In genomic region chr5:39417121-39417844, GRCm38 (mm10) we compare ENCODE assay signal across 9 mouse cellular contexts.
DNase-seq lines count a peak whose midpoint lies in the region; ATAC-seq lines count a peak whose summit lies in the region.
"Had no signal": no experiment of that assay in that cellular context is flagged by ENCODE, and none has a peak within 500 bp of the region (broad histone marks: within the 10 kb centered on the region; RNA-seq: fewer than 3 reads in every experiment).

No protein-coding gene starts in this region.

- no peaks in the 10 kb centered on the region for H3K9me3 ChIP-seq in heart, embryonic 12.5 days (replicated peaks)
- H3K9me3 ChIP-seq in neural tube, embryonic 13.5 days = no peaks in the 10 kb centered on the region
- H3K9me3 ChIP-seq: lung, embryonic 15.5 days had no signal

- no peak overlapping the region for H3K4me3 ChIP-seq in heart, embryonic 12.5 days
- no peak overlapping the region for H3K4me3 ChIP-seq in neural tube, embryonic 13.5 days
- H3K4me3 ChIP-seq: lung, embryonic 15.5 days had no signal

- no peak for ATAC-seq in heart, embryonic 12.5 days (ENCODE audit: insufficient number of reproducible peaks, low FRiP score)
- ATAC-seq in neural tube, embryonic 13.5 days (ENCODE audit: low read depth) = peak; percentile 83
- no peak for ATAC-seq in granulocyte monocyte progenitor cell, adult 5-6 weeks (replicated peaks; ENCODE audit: poor library complexity, severe bottlenecking)

- no peaks in the 10 kb centered on the region for H3K36me3 ChIP-seq in heart, embryonic 12.5 days
- H3K36me3 ChIP-seq in neural tube, embryonic 13.5 days = no peaks in the 10 kb centered on the region
- H3K36me3 ChIP-seq: lung, embryonic 15.5 days had no signal

- peak; percentile 85 for DNase-seq in heart, adult 11 months
- peak; percentile 6 to 25 for DNase-seq in cerebellum, postnatal 36 days
- DNase-seq in layer of hippocampus, postnatal 36 days = peak; percentile 63 to 66
- DNase-seq in urinary bladder, postnatal 10 days (ENCODE audit: low spot score) = no peak
- no peak for DNase-seq in spleen, postnatal 14 days (ENCODE audit: low spot score in 2 of 2)

- no peak overlapping the region for H3K27ac ChIP-seq in heart, embryonic 12.5 days (ENCODE audit: poor library complexity, severe bottlenecking)
- peak overlapping the region; percentile 72 for H3K27ac ChIP-seq in neural tube, embryonic 13.5 days (replicated peaks)
- H3K27ac ChIP-seq: lung, embryonic 15.5 days had no signal

- H3K27me3 ChIP-seq in heart, embryonic 12.5 days (replicated peaks) = no peaks in the 10 kb centered on the region
- H3K27me3 ChIP-seq in neural tube, embryonic 13.5 days = no peaks in the 10 kb centered on the region
- H3K27me3 ChIP-seq: lung, embryonic 15.5 days had no signal

- WGBS in heart, embryonic 12.5 days = 71% methylated on average over 11 of the region's 11 CpGs
- 35% methylated on average over 11 of the region's 11 CpGs for WGBS in neural tube, embryonic 13.5 days

- H3K9ac ChIP-seq in heart, embryonic 12.5 days = no peak overlapping the region
- H3K9ac ChIP-seq in neural tube, embryonic 13.5 days = no peak overlapping the region
- H3K9ac ChIP-seq: lung, embryonic 15.5 days had no signal

- no peaks in the 10 kb centered on the region for H3K4me1 ChIP-seq in heart, embryonic 12.5 days (replicated peaks)
- H3K4me1 ChIP-seq in neural tube, embryonic 13.5 days (replicated peaks) = peaks cover 23% of the 10 kb centered on the region
- H3K4me1 ChIP-seq: lung, embryonic 15.5 days had no signal

- no peak overlapping the region for H3K4me2 ChIP-seq in heart, embryonic 12.5 days
- 0 out of 2 replicates have a peak overlapping the region, but pooled peaks have one; percentile 0 for H3K4me2 ChIP-seq in neural tube, embryonic 13.5 days
- H3K4me2 ChIP-seq: lung, embryonic 15.5 days had no signal

Comparison
In these comparisons a context has a peak if more than half of its experiments do, and no peak if none do; other contexts are left out.
1. DNase-seq: peak in heart, adult 11 months (single experiment), cerebellum, postnatal 36 days (2 of 2) and layer of hippocampus, postnatal 36 days (2 of 2); none in urinary bladder, postnatal 10 days (single experiment) and spleen, postnatal 14 days (0 of 2).